Mouse (Mus musculus): ENCODE results near the gene Dek. TPM values are rescaled to one million over a fixed set of nuclear protein-coding genes. Genes with fewer than 3 reads are reported as not detected.

The Dek gene
- total RNA-seq (2021) = 10 to 100 TPM; 57.4 to 59.4 TPM

DNA sequence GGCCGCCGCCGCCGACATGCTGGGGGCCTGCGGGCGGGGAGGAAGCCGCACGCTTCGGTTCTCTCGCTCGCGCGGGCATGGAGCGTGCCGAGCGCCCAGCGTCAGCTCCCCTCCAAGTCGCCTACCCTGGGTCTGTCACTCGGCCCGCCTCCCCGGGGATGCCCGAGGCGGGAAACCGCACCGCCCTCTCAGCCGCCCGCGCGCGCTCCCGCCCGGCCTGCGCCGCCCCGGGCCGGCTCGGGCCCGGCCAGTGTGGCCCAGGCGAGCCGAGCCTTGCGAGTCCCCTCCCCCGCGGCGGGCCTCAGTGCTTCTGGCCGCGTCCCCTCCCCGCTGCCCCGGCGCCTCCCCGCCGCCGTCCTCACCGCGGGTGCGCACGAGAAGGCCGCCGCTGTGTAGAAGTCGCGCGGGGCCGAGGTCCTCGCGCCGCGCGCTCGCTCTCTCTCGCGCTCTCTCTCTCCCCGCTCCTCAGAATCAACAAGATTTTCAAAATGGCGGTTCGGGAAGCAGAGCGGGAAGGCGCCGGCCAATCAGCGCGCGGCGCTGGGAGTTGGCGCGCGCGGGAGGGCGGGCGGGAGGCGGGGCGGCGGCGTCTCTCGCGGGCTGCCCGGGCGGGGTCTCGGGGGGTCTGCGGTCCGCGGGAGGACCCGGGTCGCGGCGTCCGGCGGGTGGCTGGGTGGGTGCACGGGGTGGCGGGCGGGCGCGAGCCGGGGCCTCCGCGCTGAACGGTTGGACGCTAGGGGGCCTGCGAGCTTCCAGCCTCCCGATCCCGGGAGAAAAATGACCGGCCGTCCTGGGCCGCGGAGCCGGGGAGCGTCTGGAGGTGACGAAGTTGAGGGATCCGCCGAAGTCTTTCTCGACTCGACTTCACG, at the start of gene Dek:
Gene Dek, minus strand, starts transcription at position 491 of the 869 bp plus-strand sequence.
- intact Hi-C loops (cut with DNase I) = no loop called here
- peak; percentile 89 to 92 for DNase-seq

- no peak for DNase-seq
- intact Hi-C loops (cut with DNase I) = no loop called here
Measured at GRCm38 (mm10) chr13:47154866-47155265, 48.9 kb upstream of the Dek start.

DNA sequence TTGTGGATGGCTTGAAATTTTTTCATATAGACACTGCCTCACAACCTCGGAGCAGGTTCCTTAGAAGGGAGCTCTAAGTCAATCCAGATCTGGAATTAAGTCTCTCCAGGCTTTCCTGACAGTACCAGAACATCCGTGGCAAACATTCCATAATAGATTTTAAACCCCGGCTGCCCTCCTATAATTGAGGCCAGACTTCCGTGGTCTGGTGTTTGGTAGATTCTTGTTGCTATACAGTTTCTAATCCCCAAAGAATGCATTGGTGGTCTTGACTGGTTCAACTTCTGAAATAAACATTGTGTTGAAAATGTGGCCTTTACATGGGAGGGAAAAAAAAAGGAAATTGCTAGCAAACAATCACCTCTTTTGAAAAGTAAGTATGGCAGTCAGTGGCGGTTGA, 47.2 kb upstream of the Dek start:
- DNase-seq = no peak
- intact Hi-C loops (cut with DNase I) = no loop called here

DNA sequence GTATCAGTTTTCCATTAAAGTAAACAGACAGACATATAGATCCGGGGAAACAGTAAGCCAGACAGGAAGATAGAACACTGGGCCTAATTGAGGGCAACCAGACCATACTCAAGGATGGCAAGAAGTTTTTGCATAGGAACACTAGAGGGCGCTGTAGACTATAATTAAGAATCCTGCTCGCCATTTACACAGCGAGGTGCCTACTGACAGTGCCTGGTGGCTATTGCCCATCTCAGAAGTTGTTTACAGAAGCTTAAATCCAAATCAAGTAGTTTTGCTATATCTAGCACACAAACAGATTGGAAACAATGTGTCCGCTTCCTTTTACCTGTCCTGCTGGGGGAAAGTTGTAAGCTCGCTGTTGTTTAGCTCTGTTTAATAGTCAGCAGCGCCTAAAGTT, 46.4 kb upstream of the Dek start:
- peak; percentile 59 to 68 for DNase-seq
- intact Hi-C loops (cut with DNase I) = loop anchor here (1.0 kb wide), 1 partner anchor 136 kb away; no protein-coding TSS in a partner anchor

GRCm38 (mm10) chr13:47151060-47151459, 45.1 kb upstream of the Dek start:
- intact Hi-C loops (cut with DNase I) = no loop called here
- no peak for DNase-seq

GRCm38 (mm10) chr13:47149993-47150392, 44.0 kb upstream of the Dek start:
- intact Hi-C loops (cut with DNase I) = no loop called here
- DNase-seq = no peak

- DNase-seq = peak; percentile 30 to 37
- intact Hi-C loops (cut with DNase I) = no loop called here
Measured at GRCm38 (mm10) chr13:47148573-47148972, 42.6 kb upstream of the Dek start.

DNA sequence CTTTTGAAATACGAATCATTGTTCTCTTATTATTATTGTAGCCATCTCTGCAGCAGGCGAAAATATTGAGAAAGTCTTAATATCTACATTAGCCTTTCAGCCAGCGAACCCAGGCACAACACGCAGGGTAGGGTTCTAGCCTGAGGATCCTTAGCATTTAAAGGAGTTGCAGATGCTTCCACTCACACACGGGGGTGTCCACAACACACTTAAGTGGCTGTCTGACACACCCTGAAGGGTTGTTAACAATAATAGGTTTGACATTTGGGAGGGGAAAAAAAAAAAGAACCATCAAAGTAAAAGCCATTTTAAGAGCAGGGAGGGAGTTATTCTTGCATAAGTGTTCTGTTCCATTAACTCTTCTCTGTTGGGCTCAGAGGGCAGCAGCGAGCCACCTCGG, 40.4 kb upstream of the Dek start:
- intact Hi-C loops (cut with DNase I) = no loop called here
- no peak for DNase-seq

GRCm38 (mm10) chr13:47145939-47146338, 39.9 kb upstream of the Dek start:
- DNase-seq = no peak
- intact Hi-C loops (cut with DNase I) = no loop called here

DNA sequence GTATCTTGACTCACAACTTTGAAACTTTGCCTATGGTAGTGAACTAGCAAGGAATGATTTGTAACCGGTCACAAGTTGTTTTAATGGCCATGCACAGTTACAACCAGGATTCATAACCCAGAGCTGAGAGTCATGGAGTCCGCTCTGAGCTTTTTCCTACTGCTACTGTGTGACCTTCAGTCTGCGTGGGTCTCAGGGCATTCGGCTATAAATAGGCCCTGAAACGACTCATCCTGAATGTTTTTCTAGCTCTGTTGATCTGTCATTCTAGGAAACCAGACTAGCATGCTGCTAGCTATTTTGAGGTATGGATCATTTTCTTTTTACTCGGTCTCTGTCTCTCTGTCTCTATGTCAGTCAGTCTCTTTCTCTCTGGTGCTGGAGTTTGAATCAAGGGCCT, 36.8 kb upstream of the Dek start:
- DNase-seq = no peak
- intact Hi-C loops (cut with DNase I) = no loop called here

DNA sequence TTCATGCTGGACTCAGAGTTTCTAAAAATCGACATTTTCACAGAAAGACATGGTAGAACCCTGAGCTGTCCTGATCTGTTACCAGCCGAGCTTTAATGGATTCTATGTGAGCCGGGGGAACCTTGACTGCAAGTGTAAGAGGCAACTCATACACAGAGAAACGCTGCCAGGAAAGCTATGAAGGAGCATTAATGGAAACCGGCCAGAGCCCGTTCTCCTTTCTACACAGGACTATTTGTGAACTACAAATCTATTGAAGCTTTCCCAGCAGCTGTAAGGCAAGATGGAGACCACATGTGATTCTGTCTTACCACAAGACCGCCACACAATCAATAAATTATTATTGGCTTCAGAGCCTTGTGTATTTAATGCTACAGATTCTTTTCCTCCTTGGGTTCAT, 29.7 kb upstream of the Dek start:
- intact Hi-C loops (cut with DNase I) = no loop called here
- no peak for DNase-seq

GRCm38 (mm10) chr13:47134836-47135235, 28.8 kb upstream of the Dek start:
- intact Hi-C loops (cut with DNase I) = no loop called here
- no peak for DNase-seq

DNA sequence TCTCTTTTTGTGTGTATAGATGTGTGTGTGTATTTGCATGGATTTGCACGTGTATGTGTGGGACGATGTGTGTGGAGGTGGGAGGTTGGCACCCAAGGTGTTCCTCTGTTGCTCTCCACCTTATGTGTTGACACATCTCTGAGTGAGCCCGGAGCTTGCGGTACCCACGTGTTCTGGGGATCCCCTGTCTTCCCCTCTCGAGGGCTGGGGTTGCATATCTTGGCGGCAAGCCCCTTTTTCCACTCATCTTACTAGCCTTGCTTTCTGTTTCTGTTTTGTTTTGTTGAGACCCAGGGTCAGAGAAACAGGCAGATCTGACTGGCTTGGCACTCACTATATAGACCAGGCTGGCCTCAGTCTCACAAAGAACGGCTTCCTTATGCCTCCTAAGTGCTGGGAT, 27.1 kb upstream of the Dek start:
- no peak for DNase-seq
- intact Hi-C loops (cut with DNase I) = no loop called here

GRCm38 (mm10) chr13:47129090-47129489, 23.1 kb upstream of the Dek start:
- DNase-seq = no peak

DNA sequence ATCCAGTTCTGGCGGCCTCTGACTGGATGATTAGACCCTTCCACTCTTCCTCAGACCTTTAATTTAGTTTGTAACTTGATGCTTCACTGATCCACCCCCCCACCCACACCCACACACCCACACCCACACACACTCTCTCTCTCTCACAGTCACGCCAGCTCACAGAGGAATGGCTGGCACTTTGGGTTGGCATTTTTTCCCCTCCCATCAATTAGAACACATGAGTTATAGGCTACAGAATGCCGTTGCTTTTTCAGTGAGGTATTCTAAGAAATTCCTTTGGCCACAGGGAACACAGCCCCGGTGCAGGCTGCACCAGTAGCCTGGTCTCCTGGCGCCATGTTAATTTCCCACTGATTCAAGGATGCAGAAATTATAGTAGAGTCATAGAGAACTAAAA, 19.6 kb upstream of the Dek start:
- DNase-seq = no peak
- intact Hi-C loops (cut with DNase I) = no loop called here

More at GRCm38 (mm10) chr13:47129090-47129489, 23.1 kb upstream of the Dek start:
- intact Hi-C loops (cut with DNase I) = no loop called here

DNA sequence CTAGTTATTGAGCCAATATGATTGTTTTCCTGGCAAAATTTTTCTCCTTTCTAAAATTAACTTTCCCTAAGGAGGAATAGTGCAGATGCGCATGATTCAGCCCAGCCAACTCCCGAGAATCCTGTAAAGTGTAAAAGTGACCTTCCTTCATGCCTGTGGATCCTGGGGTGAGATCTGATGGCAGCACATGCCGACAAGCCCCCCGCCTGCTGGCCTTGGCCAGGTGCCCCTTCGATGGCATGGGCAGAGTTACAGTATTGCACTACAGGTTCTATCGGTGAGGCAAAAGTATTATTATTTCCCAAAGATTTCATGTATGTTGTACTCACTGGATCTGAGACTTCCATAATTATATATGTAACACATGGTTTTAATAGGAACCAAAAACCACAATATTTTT, 19.0 kb upstream of the Dek start:
- intact Hi-C loops (cut with DNase I) = no loop called here

DNA sequence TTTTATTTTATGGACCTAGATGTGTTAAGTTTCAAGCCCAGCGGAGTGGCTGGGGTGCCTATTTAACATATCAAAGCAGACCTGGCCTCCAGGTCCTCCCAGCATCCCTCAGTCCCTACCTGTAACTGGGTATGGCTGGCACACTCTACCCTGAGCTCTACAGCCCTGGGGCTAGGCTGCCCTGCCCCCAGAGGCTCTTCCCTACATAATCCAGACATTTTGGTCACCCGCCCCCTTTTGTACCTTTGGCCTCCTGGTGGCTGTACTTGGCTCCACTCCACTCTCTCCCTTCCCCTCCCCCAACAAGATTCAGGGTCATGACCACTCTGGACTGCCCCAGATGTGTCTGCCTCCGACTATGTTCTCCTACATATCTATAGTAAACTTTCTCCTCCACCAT, 18.4 kb upstream of the Dek start:
- no peak for DNase-seq
- intact Hi-C loops (cut with DNase I) = no loop called here

More for the DNA sequence above, 19.0 kb upstream of the Dek start:
- no peak for DNase-seq

GRCm38 (mm10) chr13:47122537-47123430, 16.8 kb upstream of the Dek start, which contains the start of gene Rnf144b:
TSS of gene Rnf144b (plus strand) at chr13:47122656.
- DNase-seq = peak; percentile 56
- intact Hi-C loops (cut with DNase I) = no loop called here

DNA sequence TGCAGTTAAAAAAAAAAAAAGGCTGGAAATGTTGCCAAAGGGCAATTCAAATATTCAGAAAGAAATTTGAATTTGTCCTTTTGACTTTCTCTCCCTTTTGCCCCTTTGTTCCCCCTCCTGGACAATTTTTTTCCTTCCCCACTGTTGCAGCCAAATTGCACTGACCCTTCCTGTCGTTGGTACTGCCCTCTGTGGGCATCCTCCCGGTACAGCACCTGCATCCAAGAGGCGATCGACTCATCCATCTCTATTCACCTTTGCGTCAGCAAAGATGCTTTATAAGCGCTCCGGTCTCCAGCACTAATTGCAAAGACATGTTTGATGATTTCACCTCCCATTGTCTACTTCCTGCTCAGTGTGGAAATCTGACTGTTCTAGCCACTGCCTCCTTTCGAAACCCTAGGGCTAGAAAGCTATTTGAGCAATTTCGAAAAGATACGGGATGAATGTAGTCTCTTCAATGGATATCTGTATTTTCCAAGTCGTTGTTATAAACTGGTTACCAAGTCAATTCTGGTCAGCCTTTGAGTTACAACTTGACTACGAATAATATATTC, 15.4 kb upstream of the Dek start:
- intact Hi-C loops (cut with DNase I) = no loop called here
- no peak for DNase-seq

- DNase-seq = no peak
- intact Hi-C loops (cut with DNase I) = no loop called here
Measured at GRCm38 (mm10) chr13:47116000-47116399, 10.0 kb upstream of the Dek start.

GRCm38 (mm10) chr13:47112924-47113323, 6.9 kb upstream of the Dek start:
- DNase-seq = no peak
- intact Hi-C loops (cut with DNase I) = no loop called here
